Mouse (Mus musculus): Measurements from ENCODE around the gene Dpp4.

Gene Dpp4

DNA sequence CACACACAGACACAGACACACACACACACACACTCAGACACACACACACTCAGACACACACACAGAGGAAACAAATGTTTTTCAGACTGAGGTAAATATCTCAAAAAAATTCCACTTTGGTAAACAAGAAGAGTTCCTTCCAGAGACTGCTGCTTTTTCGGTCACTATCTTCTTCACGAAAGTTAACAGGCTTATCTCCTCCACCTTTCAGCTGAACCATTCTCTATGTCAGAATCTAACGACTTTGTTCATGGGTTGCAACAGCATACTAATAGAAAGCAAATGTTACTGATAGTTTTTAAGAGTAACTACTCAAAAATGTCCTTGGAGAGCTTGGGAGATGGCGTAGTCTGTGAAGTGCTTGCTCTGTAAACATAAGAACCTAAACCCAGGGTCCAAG, 124.5 kb downstream of the Dpp4 start:
- no peak for DNase-seq (ENCODE audit: low spot score)

DNA sequence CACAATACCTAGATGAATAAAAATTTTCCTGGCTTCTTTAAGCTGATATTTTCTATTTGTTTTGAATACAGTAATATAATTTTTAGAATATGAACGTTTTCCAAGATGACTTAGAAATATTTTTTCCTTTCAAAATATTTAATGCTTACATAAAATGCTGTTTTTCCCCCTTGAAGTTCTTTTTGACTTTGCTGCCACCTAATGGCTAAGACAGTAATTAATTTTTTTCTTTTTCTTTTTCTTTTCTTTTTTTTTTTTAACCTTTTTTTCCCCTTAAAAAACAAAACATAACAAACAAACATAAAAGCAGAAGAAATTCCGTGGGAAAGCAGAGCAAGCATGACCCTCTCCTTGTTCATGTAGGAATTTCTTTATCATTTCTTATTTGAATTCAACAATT, 126.2 kb downstream of the Dpp4 start:
- DNase-seq (ENCODE audit: low spot score) = no peak

DNA sequence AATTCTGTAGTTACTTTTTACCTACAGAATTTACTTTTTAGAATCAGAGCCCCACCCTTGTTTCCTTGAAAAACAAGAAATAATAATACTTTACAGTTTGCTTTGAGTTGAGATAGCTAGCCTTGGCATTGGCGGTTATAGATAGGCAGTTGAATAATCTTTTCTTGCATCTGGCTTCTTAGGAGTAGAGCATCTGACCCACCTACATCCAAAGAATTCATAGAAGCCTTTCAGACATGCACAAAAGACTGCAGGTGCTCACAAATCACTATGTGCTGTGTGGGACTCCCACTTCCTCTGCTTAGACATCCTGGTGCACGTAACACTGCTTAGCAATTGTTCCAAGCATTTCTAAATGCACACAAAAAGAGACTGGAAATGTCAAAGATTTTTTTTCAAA, 127.0 kb downstream of the Dpp4 start:
- no peak for DNase-seq (ENCODE audit: low spot score)

All from layer of hippocampus, adult 9-10 months (tissue).